Mouse (Mus musculus) MEL (cell line): ENCODE measurements around the gene Map3k4. TPM values are rescaled to one million over a fixed set of nuclear protein-coding genes. Genes with fewer than 3 reads are reported as not detected.

Experiments used
- DNase-seq: peaks from one replicate; pipeline ENCODE4 v3.0.0; 2011; ENCODE audit warnings: low read depth, low spot score
- H3K27ac ChIP-seq: 2 replicates; pipeline ENCODE4 v1.5.1; 2012; ENCODE audit warnings: low read depth, mild to moderate bottlenecking, control low read depth, low read length, moderate library complexity; ENCODE audit not compliant: control insufficient read depth
- H3K27me3 ChIP-seq, 2 experiments: fragments of 150-350 bp in 1 of 2; sonication (generic) in 1 of 2; 2 replicates each; pipeline ENCODE4 v1.6.1; 2012; ENCODE audit warnings: low read length in 2 of 2, mild to moderate bottlenecking in 2 of 2, improper control_type of control experiment in 1 of 2, moderate library complexity in 1 of 2; ENCODE audit not compliant: insufficient read depth in 2 of 2, control insufficient read depth in 1 of 2
- H3K36me3 ChIP-seq, 2 experiments: 2 replicates each; pipeline ENCODE4 v1.6.1; 2012 to 2014; ENCODE audit warnings: low read length in 2 of 2, improper control_type of control experiment in 1 of 2, inconsistent platforms in 1 of 2, mild to moderate bottlenecking in 1 of 2; ENCODE audit not compliant: insufficient read depth in 2 of 2, control insufficient read depth in 1 of 2
- H3K4me1 ChIP-seq, 2 experiments: fragments of 150-350 bp in 1 of 2; sonication (generic) in 1 of 2; 2 replicates each; pipeline ENCODE4 v1.6.1; 2012; ENCODE audit warnings: low read length in 2 of 2, improper control_type of control experiment in 1 of 2, mild to moderate bottlenecking in 1 of 2; ENCODE audit not compliant: insufficient read depth in 2 of 2, control insufficient read depth in 1 of 2
- H3K4me3 ChIP-seq, 2 experiments: fragments of 150-350 bp in 1 of 2; sonication (generic) in 1 of 2; 2 replicates each; pipeline ENCODE4 v1.5.1; 2012; ENCODE audit warnings: low read depth in 2 of 2, low read length in 2 of 2, mild to moderate bottlenecking in 2 of 2, moderate library complexity in 2 of 2, control low read depth in 1 of 2, improper control_type of control experiment in 1 of 2; ENCODE audit not compliant: control insufficient read depth in 1 of 2, insufficient read depth in 1 of 2
- H3K79me2 ChIP-seq: 2 replicates; pipeline ENCODE4 v1.6.1; 2012; ENCODE audit warnings: mild to moderate bottlenecking, low read length, moderate library complexity; ENCODE audit not compliant: control insufficient read depth, poor library complexity, insufficient read depth
- H3K9ac ChIP-seq: 2 replicates; pipeline ENCODE4 v1.6.1; 2012; ENCODE audit warnings: low read depth, mild to moderate bottlenecking, control low read depth, low read length, moderate library complexity; ENCODE audit not compliant: control insufficient read depth, poor library complexity, severe bottlenecking
- H3K9me3 ChIP-seq: fragments of 150-350 bp; sonication (generic); replicated peaks from 2 replicates; pipeline ENCODE4 v1.6.1; 2012; ENCODE audit warnings: mild to moderate bottlenecking, low read length, improper control_type of control experiment, moderate library complexity; ENCODE audit not compliant: insufficient read depth
- BHLHE40 ChIP-seq: IDR thresholded peaks from 2 replicates; pipeline ENCODE4 v1.6.1; 2012; ENCODE audit warnings: low read depth, mild to moderate bottlenecking, inconsistent platforms, low read length, improper control_type of control experiment, borderline replicate concordance
- CHD1 ChIP-seq: IDR thresholded peaks from 2 replicates; pipeline ENCODE4 v1.6.1; 2012; ENCODE audit warnings: low read depth, mild to moderate bottlenecking, inconsistent platforms, low read length, improper control_type of control experiment
- CHD2 ChIP-seq: IDR thresholded peaks from 2 replicates; pipeline ENCODE4 v1.6.1; 2011; ENCODE audit warnings: low read length, improper control_type of control experiment
- CTCF ChIP-seq, 3 experiments: IDR thresholded peaks in 2 of 3; conservative IDR thresholded peaks in 1 of 3; 2 replicates each; pipeline ENCODE4 v1.5.1; 2011 to 2012; ENCODE audit warnings: low read length in 3 of 3, low read depth in 2 of 3, mild to moderate bottlenecking in 2 of 3, improper control_type of control experiment in 1 of 3, inconsistent platforms in 1 of 3, mixed read lengths in 1 of 3, moderate library complexity in 1 of 3; ENCODE audit not compliant: control insufficient read depth in 1 of 3, insufficient read depth in 1 of 3, poor library complexity in 1 of 3, severe bottlenecking in 1 of 3
- E2F4 ChIP-seq: IDR thresholded peaks from 2 replicates; pipeline ENCODE4 v1.6.1; 2011; ENCODE audit warnings: low read depth, low read length, improper control_type of control experiment, borderline replicate concordance
- ELF1 ChIP-seq: IDR thresholded peaks from 2 replicates; pipeline ENCODE4 v1.6.1; 2014; ENCODE audit warnings: low read depth, mild to moderate bottlenecking, inconsistent platforms, low read length, improper control_type of control experiment, moderate library complexity
- EP300 ChIP-seq, 2 experiments: IDR thresholded peaks; 2 replicates each; pipeline ENCODE4 v1.6.1; 2011; ENCODE audit warnings: improper control_type of control experiment in 2 of 2, low read length in 2 of 2, low read depth in 1 of 2, mild to moderate bottlenecking in 1 of 2
- ETS1 ChIP-seq: IDR thresholded peaks from 2 replicates; pipeline ENCODE4 v1.6.1; 2012; ENCODE audit warnings: low read depth, mild to moderate bottlenecking, inconsistent platforms, low read length, improper control_type of control experiment, moderate library complexity
- GABPA ChIP-seq: IDR thresholded peaks from 2 replicates; pipeline ENCODE4 v1.6.1; 2012; ENCODE audit warnings: low read depth, mild to moderate bottlenecking, inconsistent platforms, low read length, improper control_type of control experiment, moderate library complexity
- GATA1 ChIP-seq: IDR thresholded peaks from 2 replicates; pipeline ENCODE4 v1.6.1; 2011; ENCODE audit warnings: low read depth, low read length, improper control_type of control experiment
- HCFC1 ChIP-seq: IDR thresholded peaks from 2 replicates; pipeline ENCODE4 v1.6.1; 2012; ENCODE audit warnings: low read depth, mild to moderate bottlenecking, inconsistent platforms, low read length, improper control_type of control experiment, moderate library complexity
- JUND ChIP-seq: IDR thresholded peaks from 2 replicates; pipeline ENCODE4 v1.6.1; 2011; ENCODE audit warnings: low read depth, mild to moderate bottlenecking, improper control_type of control experiment, low read length
- KAT2A ChIP-seq: conservative IDR thresholded peaks from 2 replicates; pipeline ENCODE4 v1.6.1; 2012; ENCODE audit warnings: low read depth, low read length, improper control_type of control experiment, inconsistent platforms
- MAFK ChIP-seq: IDR thresholded peaks from 2 replicates; pipeline ENCODE4 v1.6.1; 2011; ENCODE audit warnings: low read depth, mild to moderate bottlenecking, low read length, improper control_type of control experiment, borderline replicate concordance
- MAX ChIP-seq: IDR thresholded peaks from 2 replicates; pipeline ENCODE4 v1.6.1; 2011; ENCODE audit warnings: low read length, improper control_type of control experiment
- MAZ ChIP-seq: IDR thresholded peaks from 2 replicates; pipeline ENCODE4 v1.6.1; 2012; ENCODE audit warnings: low read depth, mild to moderate bottlenecking, inconsistent platforms, low read length, improper control_type of control experiment
- MEF2A ChIP-seq: IDR thresholded peaks from 2 replicates; pipeline ENCODE4 v1.6.1; 2014; ENCODE audit warnings: low read depth, mild to moderate bottlenecking, inconsistent platforms, low read length, improper control_type of control experiment; ENCODE audit not compliant: poor library complexity, insufficient replicate concordance, severe bottlenecking; ENCODE audit errors: extremely low read depth
- MXI1 ChIP-seq: IDR thresholded peaks from 2 replicates; pipeline ENCODE4 v1.6.1; 2011; ENCODE audit warnings: mild to moderate bottlenecking, low read depth, low read length, improper control_type of control experiment
- MYB ChIP-seq: IDR thresholded peaks from 2 replicates; pipeline ENCODE4 v1.6.1; 2011; ENCODE audit warnings: mild to moderate bottlenecking, low read depth, low read length, improper control_type of control experiment
- MYC ChIP-seq: IDR thresholded peaks from 2 replicates; pipeline ENCODE4 v1.6.1; 2011; ENCODE audit warnings: low read depth, mild to moderate bottlenecking, low read length, improper control_type of control experiment, moderate library complexity
- NELFE ChIP-seq: IDR thresholded peaks from 2 replicates; pipeline ENCODE4 v1.6.1; 2011; ENCODE audit warnings: low read depth, low read length, improper control_type of control experiment
- NRF1 ChIP-seq: IDR thresholded peaks from 2 replicates; pipeline ENCODE4 v1.6.1; 2014; ENCODE audit warnings: low read depth, mild to moderate bottlenecking, inconsistent platforms, low read length, improper control_type of control experiment, moderate library complexity; ENCODE audit not compliant: poor library complexity, insufficient read depth, severe bottlenecking
- POLR2A ChIP-seq, 2 experiments: IDR thresholded peaks; 2 replicates each; pipeline ENCODE4 v1.6.1; 2011 to 2012; ENCODE audit warnings: low read length in 2 of 2, mild to moderate bottlenecking in 2 of 2, control low read depth in 1 of 2, improper control_type of control experiment in 1 of 2, low read depth in 1 of 2, moderate library complexity in 1 of 2; ENCODE audit not compliant: control insufficient read depth in 1 of 2, insufficient read depth in 1 of 2, poor library complexity in 1 of 2
- POLR2AphosphoS2 ChIP-seq: IDR thresholded peaks from 2 replicates; pipeline ENCODE4 v1.6.1; 2011; ENCODE audit warnings: low read length, improper control_type of control experiment
- POLR2AphosphoS5 ChIP-seq: IDR thresholded peaks from 2 replicates; pipeline ENCODE4 v1.6.1; 2012; ENCODE audit warnings: low read depth, borderline replicate concordance, mild to moderate bottlenecking, inconsistent platforms, low read length, moderate library complexity, mixed read lengths
- RAD21 ChIP-seq: IDR thresholded peaks from 2 replicates; pipeline ENCODE4 v1.6.1; 2011; ENCODE audit warnings: mild to moderate bottlenecking, low read depth, low read length, improper control_type of control experiment
- RCOR1 ChIP-seq: IDR thresholded peaks from 2 replicates; pipeline ENCODE4 v1.6.1; 2012; ENCODE audit warnings: low read depth, mild to moderate bottlenecking, inconsistent platforms, low read length, improper control_type of control experiment
- SIN3A ChIP-seq: IDR thresholded peaks from 2 replicates; pipeline ENCODE4 v1.6.1; 2012; ENCODE audit warnings: low read length, improper control_type of control experiment, inconsistent platforms
- SMC3 ChIP-seq: IDR thresholded peaks from 2 replicates; pipeline ENCODE4 v1.6.1; 2011; ENCODE audit warnings: low read depth, low read length, improper control_type of control experiment
- TAL1 ChIP-seq: IDR thresholded peaks from 2 replicates; pipeline ENCODE4 v1.6.1; 2012; ENCODE audit warnings: mild to moderate bottlenecking, inconsistent platforms, low read length, moderate library complexity, mixed read lengths
- TBP ChIP-seq: IDR thresholded peaks from 2 replicates; pipeline ENCODE4 v1.8.0; 2011; ENCODE audit warnings: low read depth, low read length, improper control_type of control experiment
- TCF12 ChIP-seq: IDR thresholded peaks from 2 replicates; pipeline ENCODE4 v1.6.1; 2014; ENCODE audit warnings: low read depth, mild to moderate bottlenecking, inconsistent platforms, low read length, improper control_type of control experiment, moderate library complexity
- UBTF ChIP-seq: IDR thresholded peaks from 2 replicates; pipeline ENCODE4 v1.6.1; 2012; ENCODE audit warnings: low read depth, mild to moderate bottlenecking, inconsistent platforms, low read length, improper control_type of control experiment, moderate library complexity, borderline replicate concordance; ENCODE audit not compliant: insufficient read depth
- USF1 ChIP-seq: IDR thresholded peaks from 2 replicates; pipeline ENCODE4 v1.6.1; 2014; ENCODE audit warnings: low read depth, mild to moderate bottlenecking, inconsistent platforms, low read length, improper control_type of control experiment, moderate library complexity
- ZC3H11A ChIP-seq: IDR thresholded peaks from 2 replicates; pipeline ENCODE4 v1.6.1; 2012; ENCODE audit warnings: low read depth, mild to moderate bottlenecking, inconsistent platforms, low read length, improper control_type of control experiment
- ZKSCAN1 ChIP-seq: IDR thresholded peaks from 2 replicates; pipeline ENCODE4 v1.6.1; 2012; ENCODE audit warnings: low read depth, mild to moderate bottlenecking, inconsistent platforms, low read length, improper control_type of control experiment, moderate library complexity
- ZMIZ1 ChIP-seq: IDR thresholded peaks from 2 replicates; pipeline ENCODE4 v1.6.1; 2012; ENCODE audit warnings: low read depth, mild to moderate bottlenecking, inconsistent platforms, low read length, improper control_type of control experiment, moderate library complexity
- ZNF384 ChIP-seq: IDR thresholded peaks from 2 replicates; pipeline ENCODE4 v1.6.1; 2012; ENCODE audit warnings: low read depth, mild to moderate bottlenecking, inconsistent platforms, low read length, improper control_type of control experiment
- polyA plus RNA-seq, 2 experiments: library from polyadenylated mRNA; stranded (reverse) in 1 of 2; unstranded in 1 of 2; fragments of >175 nt in 1 of 2; fragments of >200 nt in 1 of 2; gene quantifications; 2 replicates each; pipeline versions ENCODE4 v1.2.1 to v1.2.4; 2012; ENCODE audit warnings: low replicate concordance in 2 of 2, low read depth in 1 of 2; ENCODE audit not compliant: insufficient read length in 2 of 2, insufficient read depth in 1 of 2, missing spikeins in 1 of 2
- total RNA-seq: library from RNA; depleted of rRNA; stranded (reverse); fragments of 300-350 nt; gene quantifications from 2 replicates; pipeline ENCODE4 v1.2.3, GENCODE M21; 2012

Gene Map3k4
- total and polyA plus RNA-seq, 3 experiments = 18.0 to 20.4 TPM; not detected in 1

- no peaks in the 10 kb centered on the region for H3K9me3 ChIP-seq
- peaks cover 12 to 42% of the 10 kb centered on the region in 2 experiments for H3K4me1 ChIP-seq
- peak overlapping the region; percentile 92 for H3K27ac ChIP-seq
- H3K36me3 ChIP-seq = peaks cover 0 to 28% of the 10 kb centered on the region in 2 experiments; a peak in 2 of 4 replicates
- peak; percentile 89 for DNase-seq
- H3K79me2 ChIP-seq = no peaks in the 10 kb centered on the region
- H3K4me3 ChIP-seq = peak overlapping the region; percentile 19 to 27; a peak in 3 of 4 replicates
- H3K9ac ChIP-seq = peak overlapping the region; percentile 52
- H3K27me3 ChIP-seq = no peaks in the 10 kb centered on the region
- TF ChIP-seq BHLHE40 = no peak
- TF ChIP-seq CHD2 = no peak
- no peak; the same call in 1 of the 2 replicates for TF ChIP-seq SIN3A
- TF ChIP-seq ZMIZ1 = no peak
- no peak for TF ChIP-seq ZC3H11A
- TF ChIP-seq MYB = no peak
- TF ChIP-seq TBP = 0 out of 2 replicates have a peak, but pooled peaks have one; percentile 21
- no peak for TF ChIP-seq JUND
- TF ChIP-seq TAL1 = no peak
- no peak for TF ChIP-seq E2F4
- TF ChIP-seq HCFC1 = peak; percentile 13; the same call in 1 of the 2 replicates
- peak; percentile 26 for TF ChIP-seq NELFE
- TF ChIP-seq MEF2A = no peak
- TF ChIP-seq ETS1 = peak; percentile 52
- no peak for TF ChIP-seq KAT2A
- no peak for TF ChIP-seq CTCF (IDR thresholded peaks at IDR 0.05 in 2 of 3, conservative IDR thresholded peaks at IDR 0.05 in 1 of 3; ENCODE audit: control insufficient read depth in 1 of 3, insufficient read depth in 1 of 3, low read depth in 2 of 3, low read length in 3 of 3, poor library complexity in 1 of 3, severe bottlenecking in 1 of 3)
- no peak for TF ChIP-seq POLR2AphosphoS2
- TF ChIP-seq MAZ = 0 out of 2 replicates have a peak, but pooled peaks have one; percentile 30
- TF ChIP-seq ZKSCAN1 = no peak
- TF ChIP-seq MXI1 = peak; percentile 18; the same call in 1 of the 2 replicates
- no peak for TF ChIP-seq SMC3
- TF ChIP-seq POLR2A (IDR thresholded peaks at IDR 0.05; ENCODE audit: control insufficient read depth in 1 of 2, insufficient read depth in 1 of 2, low read depth in 1 of 2, low read length in 2 of 2, poor library complexity in 1 of 2) = peak in 1 of 2 experiments; percentile 32; a peak in 1 of 4 replicates
- no peak for TF ChIP-seq MYC
- no peak for TF ChIP-seq MAFK
- TF ChIP-seq CHD1 = no peak
- TF ChIP-seq POLR2AphosphoS5 = no peak
- TF ChIP-seq MAX = no peak
- no peak for TF ChIP-seq ELF1
- no peak for TF ChIP-seq ZNF384
- TF ChIP-seq GABPA = no peak
- TF ChIP-seq UBTF = no peak
- TF ChIP-seq GATA1 = peak; percentile 38; the same call in 1 of the 2 replicates
- TF ChIP-seq TCF12 = no peak; the same call in 1 of the 2 replicates
- TF ChIP-seq RAD21 = no peak
- peak; percentile 67; the same call in 1 of the 2 replicates for TF ChIP-seq RCOR1
- TF ChIP-seq USF1 = no peak
- TF ChIP-seq EP300 (IDR thresholded peaks at IDR 0.05; ENCODE audit: low read depth in 1 of 2, low read length in 2 of 2) = peak in 1 of 2 experiments; percentile 52; a peak in 2 of 4 replicates
- TF ChIP-seq NRF1 = no peak
Measured at GRCm38 (mm10) chr17:12204689-12205014, 113.9 kb downstream of the Map3k4 start.
